Mouse (Mus musculus): ENCODE results near the gene Idi2.
"Not testable (repeated sequence)": the region's sequence is repeated elsewhere in the genome, so short reads cannot be mapped to it uniquely, and the experiment has no call there.

DNA sequence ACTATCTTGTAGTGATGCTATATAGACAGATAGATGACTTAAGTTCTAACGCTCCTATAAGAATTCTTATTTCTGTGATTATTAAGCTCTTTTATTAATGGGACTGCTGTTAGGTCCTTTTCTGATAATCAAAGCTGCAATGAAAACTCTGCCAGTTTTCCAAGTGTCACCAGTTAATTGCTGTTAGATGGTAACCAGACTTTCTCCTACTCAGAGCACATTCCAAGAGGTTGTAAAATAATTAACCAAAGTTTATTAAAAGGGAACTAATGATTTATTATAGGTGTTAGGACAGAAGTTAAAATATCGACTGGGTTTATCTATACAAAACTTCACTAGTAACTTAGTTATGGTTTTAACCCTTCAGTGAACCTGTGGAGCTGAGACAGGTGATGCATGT, 46.7 kb upstream of the Idi2 start:
- not testable (repeated sequence) for TF ChIP-seq CTCF, EP300 (IDR thresholded peaks at IDR 0.05)

Data from lung, postnatal 0 days (tissue).